Mouse (Mus musculus) liver, embryonic 14.5 days (tissue): ENCODE measurements at regions not wholly inside any gene's neighbourhood (a gene's known extent, or its start where the extent isn't known, plus 50 kb on each side); places are given as distances from the start of the nearest gene placed in this dataset.

ENCODE experiments used
- ATAC-seq: fragments of 200-750 bp; cut with Nextera tagmentation; 2 replicates; pipeline ENCODE4 v1.8.0; 2017; ENCODE audit warnings: moderate number of reproducible peaks, mild to moderate bottlenecking, moderate library complexity; ENCODE audit not compliant: insufficient read depth
- DNase-seq, 3 experiments: peaks; one replicate each; pipeline ENCODE4 v3.0.0-alpha.2; 2012 to 2013; ENCODE audit warnings: low read depth in 3 of 3, low spot score in 3 of 3
- H3K27ac ChIP-seq: fragments of 300-500 bp; sonication (generic); 2 replicates; pipeline ENCODE4 v1.5.1; 2014; ENCODE audit warnings: moderate library complexity, mild to moderate bottlenecking, control low read depth, inconsistent platforms
- H3K27me3 ChIP-seq: fragments of 300-500 bp; sonication (generic); 2 replicates; pipeline ENCODE4 v1.6.1; 2014; ENCODE audit warnings: mild to moderate bottlenecking, low read length, moderate library complexity; ENCODE audit not compliant: control insufficient read depth, insufficient read depth
- H3K36me3 ChIP-seq: fragments of 300-500 bp; sonication (generic); replicated peaks from 2 replicates; pipeline ENCODE4 v1.6.1; 2014; ENCODE audit warnings: low read depth; ENCODE audit not compliant: control insufficient read depth, insufficient read depth
- H3K4me1 ChIP-seq, 2 experiments: fragments of 200-500 bp in 1 of 2; fragments of 300-500 bp in 1 of 2; sonication (generic) in 1 of 2; replicated peaks; 2 replicates each; pipeline ENCODE4 v1.6.1; 2012 to 2014; ENCODE audit warnings: antibody characterized with exemption in 1 of 2, inconsistent platforms in 1 of 2, low read length in 1 of 2; ENCODE audit not compliant: control insufficient read depth in 2 of 2, insufficient read depth in 2 of 2
- H3K4me2 ChIP-seq: fragments of 300-500 bp; sonication (generic); 2 replicates; pipeline ENCODE4 v1.6.1; 2014; ENCODE audit warnings: low read depth, mild to moderate bottlenecking, control low read depth, moderate library complexity
- H3K4me3 ChIP-seq, 2 experiments: fragments of 200-500 bp in 1 of 2; fragments of 300-500 bp in 1 of 2; sonication (generic) in 1 of 2; 2 replicates each; pipeline ENCODE4 v1.5.1; 2012 to 2014; ENCODE audit warnings: low read depth in 2 of 2, low read length in 2 of 2, mild to moderate bottlenecking in 2 of 2, control low read depth in 1 of 2, inconsistent platforms in 1 of 2, moderate library complexity in 1 of 2; ENCODE audit not compliant: insufficient read depth in 1 of 2
- H3K9ac ChIP-seq: fragments of 300-500 bp; sonication (generic); replicated peaks from 2 replicates; pipeline ENCODE4 v1.6.1; 2014; ENCODE audit warnings: mild to moderate bottlenecking, control low read depth, moderate library complexity
- H3K9me3 ChIP-seq: fragments of 300-500 bp; sonication (generic); 2 replicates; pipeline ENCODE4 v1.6.1; 2016; ENCODE audit warnings: low read length, mixed read lengths; ENCODE audit not compliant: control insufficient read depth
- CTCF ChIP-seq: IDR thresholded peaks from 2 replicates; pipeline ENCODE4 v1.5.1; 2016; ENCODE audit warnings: antibody characterized with exemption, low read depth, control low read depth
- EP300 ChIP-seq: IDR thresholded peaks from 2 replicates; pipeline ENCODE4 v1.6.1; 2016; ENCODE audit warnings: antibody characterized with exemption, low read depth
- WGBS: fragments of 180-500 bp; shearing (Covaris S2); extraction: QIAGEN DNeasy Blood & Tissue Kit; methylation state at CpG from one replicate; pipeline ENCODE4 v1.1.7; 2014; ENCODE audit not compliant: insufficient replicate concordance; 5-methylcytosine and 5-hydroxymethylcytosine counted together

DNA sequence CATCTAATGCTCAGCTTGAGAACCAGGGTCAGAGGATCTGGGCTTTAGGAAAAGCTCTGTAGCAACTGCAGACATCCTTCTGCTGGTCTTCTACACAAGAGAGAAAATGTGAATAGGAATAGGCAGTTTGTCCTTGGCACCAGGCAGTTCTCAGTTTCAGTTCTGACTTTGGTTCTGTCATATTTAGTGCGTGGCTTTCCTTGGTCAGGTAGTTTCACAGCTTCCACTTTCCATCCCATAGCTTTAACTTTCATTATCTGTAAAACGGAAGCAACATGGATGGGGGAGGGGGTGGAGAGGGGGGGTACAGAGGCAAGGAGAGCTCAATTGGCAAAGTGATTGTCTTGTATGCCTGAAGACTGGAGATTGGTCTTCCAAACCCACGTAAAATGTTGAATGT is 247.3 kb upstream of the Nrp1 start:
- H3K4me2 ChIP-seq: no peak overlapping the region
- ATAC-seq (no peak), DNase-seq (no peak)
- no peaks in the 10 kb centered on the region for H3K36me3 ChIP-seq
- no peak overlapping the region for H3K27ac ChIP-seq
- TF ChIP-seq EP300: no peak
- TF ChIP-seq CTCF: no peak
- no peaks in the 10 kb centered on the region for H3K27me3 ChIP-seq
- 36% methylated on average over 3 of the region's 3 CpGs for WGBS
- H3K9me3 ChIP-seq: no peaks in the 10 kb centered on the region
- no peak overlapping the region for H3K4me3 ChIP-seq
- H3K9ac ChIP-seq: no peak overlapping the region
- H3K4me1 ChIP-seq: no peaks in the 10 kb centered on the region

GRCm38 (mm10) chr8:128113116-128113515 is 245.3 kb upstream of the Nrp1 start:
- WGBS: 67% methylated on average over 1 of the region's 1 CpGs
- Histone ChIP-seq H3K27ac (no peak overlapping the region), H3K9me3 (no peaks in the 10 kb centered on the region), H3K27me3 (no peaks in the 10 kb centered on the region), H3K36me3 (no peaks in the 10 kb centered on the region), H3K4me1 (no peaks in the 10 kb centered on the region), H3K9ac (no peak overlapping the region), H3K4me3 (no peak overlapping the region), H3K4me2 (no peak overlapping the region)
- ATAC-seq: no peak
- TF ChIP-seq CTCF: no peak
- no peak for TF ChIP-seq EP300
- DNase-seq: no peak

DNA sequence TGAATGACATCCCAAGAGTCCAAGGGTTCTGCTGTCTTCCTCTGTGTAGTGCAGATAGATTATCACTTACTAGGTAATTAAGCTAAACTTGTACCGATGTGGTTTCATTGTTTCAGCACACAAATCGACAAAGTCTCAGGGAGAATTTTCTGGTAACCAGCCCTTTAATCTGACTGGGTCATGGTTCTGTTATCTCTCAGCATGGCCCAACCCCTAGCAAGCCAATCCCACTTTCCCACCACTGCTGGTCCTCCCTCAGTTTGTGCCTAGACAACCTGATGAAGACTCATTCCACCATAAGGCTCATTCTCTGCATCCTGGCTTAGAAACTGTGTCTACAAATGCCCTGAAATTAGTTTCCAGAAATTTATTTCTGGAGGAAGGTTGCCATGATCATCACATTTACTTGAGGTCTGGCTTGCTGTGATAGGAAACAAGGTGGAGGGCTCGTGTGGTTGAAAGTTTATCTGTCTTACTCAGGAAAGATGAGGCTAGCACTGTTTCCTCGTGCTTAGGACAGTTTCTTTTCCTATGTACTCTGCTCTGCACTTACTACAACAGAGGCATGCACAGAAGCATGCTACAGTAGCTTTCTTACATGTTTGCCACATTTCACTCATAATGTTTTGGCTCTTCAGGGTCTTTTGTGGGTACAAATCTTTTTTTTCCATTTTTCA is 217.0 kb upstream of the Nrp1 start:
- no peak overlapping the region for H3K9ac ChIP-seq
- H3K9me3 ChIP-seq: no peaks in the 10 kb centered on the region
- ATAC-seq (peak; percentile 53; the same call in 1 of the 2 replicates), DNase-seq (no peak)
- H3K36me3 ChIP-seq: no peaks in the 10 kb centered on the region
- WGBS: 22% methylated on average over 4 of the region's 4 CpGs
- H3K4me3 ChIP-seq: no peak overlapping the region
- H3K27ac ChIP-seq: no peak overlapping the region
- H3K27me3 ChIP-seq: no peaks in the 10 kb centered on the region
- TF ChIP-seq CTCF (no peak), EP300 (no peak)
- no peak overlapping the region for H3K4me2 ChIP-seq
- H3K4me1 ChIP-seq: 0 out of 4 replicates have a peak, but pooled peaks cover 0 to 2% of the 10 kb centered on the region in 2 experiments

- DNase-seq: no peak
- TF ChIP-seq EP300: no peak
- TF ChIP-seq CTCF: no peak
- H3K36me3 ChIP-seq: no peaks in the 10 kb centered on the region
- no peaks in the 10 kb centered on the region for H3K4me1 ChIP-seq
- H3K4me2 ChIP-seq: no peak overlapping the region
- no peak overlapping the region for H3K4me3 ChIP-seq
- 22% methylated on average over 3 of the region's 3 CpGs for WGBS
- no peaks in the 10 kb centered on the region for H3K9me3 ChIP-seq
- no peak overlapping the region for H3K9ac ChIP-seq
- no peak for ATAC-seq
- no peak overlapping the region for H3K27ac ChIP-seq
- H3K27me3 ChIP-seq: no peaks in the 10 kb centered on the region
Measured at GRCm38 (mm10) chr8:128148351-128148942, 210.0 kb upstream of the Nrp1 start.

DNA sequence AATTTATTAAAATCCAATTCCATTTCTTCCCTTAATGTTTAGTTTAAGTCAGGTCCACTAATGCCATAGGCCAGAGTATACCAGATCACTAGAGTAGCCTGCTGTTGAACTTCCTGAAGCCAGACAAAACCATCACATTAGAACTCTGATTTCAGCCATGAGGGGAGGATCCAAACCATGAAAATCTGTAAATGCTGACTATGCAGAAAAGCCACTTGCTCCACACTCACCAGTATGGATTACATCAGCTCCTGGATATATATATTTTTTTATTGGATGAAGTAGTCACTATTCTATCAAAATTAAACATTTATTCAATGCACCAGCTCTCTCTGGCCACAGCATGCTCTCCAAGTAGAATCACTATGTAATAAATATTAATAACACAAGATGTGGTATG is 202.8 kb upstream of the Nrp1 start:
- no peak overlapping the region for H3K9ac ChIP-seq
- H3K36me3 ChIP-seq: no peaks in the 10 kb centered on the region
- H3K27ac ChIP-seq: no peak overlapping the region
- H3K4me1 ChIP-seq: no peaks in the 10 kb centered on the region
- DNase-seq (no peak), ATAC-seq (no peak)
- TF ChIP-seq EP300: no peak
- TF ChIP-seq CTCF: no peak
- H3K4me2 ChIP-seq: no peak overlapping the region
- H3K9me3 ChIP-seq: no peaks in the 10 kb centered on the region
- no peaks in the 10 kb centered on the region for H3K27me3 ChIP-seq
- no peak overlapping the region for H3K4me3 ChIP-seq
